Mouse (Mus musculus) liver, embryonic 14.5 days (tissue): ENCODE results near the gene Pcsk4. TPM values are rescaled to one million over a fixed set of nuclear protein-coding genes. Genes with fewer than 3 reads are reported as not detected.

Experiments used
- ATAC-seq: fragments of 200-750 bp; cut with Nextera tagmentation; 2 replicates; pipeline ENCODE4 v1.8.0; 2017; ENCODE audit warnings: moderate number of reproducible peaks, mild to moderate bottlenecking, moderate library complexity; ENCODE audit not compliant: insufficient read depth
- DNase-seq, 3 experiments: peaks; one replicate each; pipeline ENCODE4 v3.0.0-alpha.2; 2012 to 2013; ENCODE audit warnings: low read depth in 3 of 3, low spot score in 3 of 3
- H3K27ac ChIP-seq: fragments of 300-500 bp; sonication (generic); 2 replicates; pipeline ENCODE4 v1.5.1; 2014; ENCODE audit warnings: moderate library complexity, mild to moderate bottlenecking, control low read depth, inconsistent platforms
- H3K27me3 ChIP-seq: fragments of 300-500 bp; sonication (generic); 2 replicates; pipeline ENCODE4 v1.6.1; 2014; ENCODE audit warnings: mild to moderate bottlenecking, low read length, moderate library complexity; ENCODE audit not compliant: control insufficient read depth, insufficient read depth
- H3K36me3 ChIP-seq: fragments of 300-500 bp; sonication (generic); replicated peaks from 2 replicates; pipeline ENCODE4 v1.6.1; 2014; ENCODE audit warnings: low read depth; ENCODE audit not compliant: control insufficient read depth, insufficient read depth
- H3K4me1 ChIP-seq, 2 experiments: fragments of 200-500 bp in 1 of 2; fragments of 300-500 bp in 1 of 2; sonication (generic) in 1 of 2; replicated peaks; 2 replicates each; pipeline ENCODE4 v1.6.1; 2012 to 2014; ENCODE audit warnings: antibody characterized with exemption in 1 of 2, inconsistent platforms in 1 of 2, low read length in 1 of 2; ENCODE audit not compliant: control insufficient read depth in 2 of 2, insufficient read depth in 2 of 2
- H3K4me2 ChIP-seq: fragments of 300-500 bp; sonication (generic); 2 replicates; pipeline ENCODE4 v1.6.1; 2014; ENCODE audit warnings: low read depth, mild to moderate bottlenecking, control low read depth, moderate library complexity
- H3K4me3 ChIP-seq, 2 experiments: fragments of 200-500 bp in 1 of 2; fragments of 300-500 bp in 1 of 2; sonication (generic) in 1 of 2; 2 replicates each; pipeline ENCODE4 v1.5.1; 2012 to 2014; ENCODE audit warnings: low read depth in 2 of 2, low read length in 2 of 2, mild to moderate bottlenecking in 2 of 2, control low read depth in 1 of 2, inconsistent platforms in 1 of 2, moderate library complexity in 1 of 2; ENCODE audit not compliant: insufficient read depth in 1 of 2
- H3K9ac ChIP-seq: fragments of 300-500 bp; sonication (generic); replicated peaks from 2 replicates; pipeline ENCODE4 v1.6.1; 2014; ENCODE audit warnings: mild to moderate bottlenecking, control low read depth, moderate library complexity
- H3K9me3 ChIP-seq: fragments of 300-500 bp; sonication (generic); 2 replicates; pipeline ENCODE4 v1.6.1; 2016; ENCODE audit warnings: low read length, mixed read lengths; ENCODE audit not compliant: control insufficient read depth
- CTCF ChIP-seq: IDR thresholded peaks from 2 replicates; pipeline ENCODE4 v1.5.1; 2016; ENCODE audit warnings: antibody characterized with exemption, low read depth, control low read depth
- EP300 ChIP-seq: IDR thresholded peaks from 2 replicates; pipeline ENCODE4 v1.6.1; 2016; ENCODE audit warnings: antibody characterized with exemption, low read depth
- WGBS: fragments of 180-500 bp; shearing (Covaris S2); extraction: QIAGEN DNeasy Blood & Tissue Kit; methylation state at CpG from one replicate; pipeline ENCODE4 v1.1.7; 2014; ENCODE audit not compliant: insufficient replicate concordance; 5-methylcytosine and 5-hydroxymethylcytosine counted together
- polyA plus RNA-seq, 2 experiments: library from polyadenylated mRNA; depleted of rRNA in 1 of 2; stranded (reverse) in 1 of 2; unstranded in 1 of 2; fragments of >200 nt; fragmentation: Nextera tagmentation in 1 of 2; extraction: Ambion mirVana in 1 of 2; gene quantifications; 2 replicates each; pipeline versions ENCODE4 v1.2.1 to v1.2.3; 2012 to 2014

Pcsk4 gene
- polyA plus RNA-seq, 2 experiments: 3.2 to 6.6 TPM

GRCm38 (mm10) chr10:80295618-80296425 lies 33.5 kb downstream of the Pcsk4 start, which contains the start of gene Apc2:
TSS of gene Apc2 (plus strand) at chr10:80295977.
- Histone ChIP-seq H3K36me3 (peaks cover 16% of the 10 kb centered on the region), H3K9ac (no peak within 1 kb of the TSS), H3K27me3 (peaks cover 40% of the 10 kb centered on the region), H3K9me3 (no peaks in the 10 kb centered on the region), H3K27ac (no peak within 1 kb of the TSS), H3K4me2 (peak within 1 kb of the TSS; percentile 43), H3K4me1 (peaks cover 9 to 19% of the 10 kb centered on the region in 2 experiments), H3K4me3 (peak within 1 kb of the TSS; percentile 20 to 26; a peak in 3 of 4 replicates)
- ATAC-seq (peak; percentile 54), DNase-seq (peak; percentile 51 to 64 (median 55))
- 5% methylated on average over 26 of the region's 26 CpGs for WGBS
- TF ChIP-seq CTCF: peak; percentile 86
- TF ChIP-seq EP300: no peak

DNA sequence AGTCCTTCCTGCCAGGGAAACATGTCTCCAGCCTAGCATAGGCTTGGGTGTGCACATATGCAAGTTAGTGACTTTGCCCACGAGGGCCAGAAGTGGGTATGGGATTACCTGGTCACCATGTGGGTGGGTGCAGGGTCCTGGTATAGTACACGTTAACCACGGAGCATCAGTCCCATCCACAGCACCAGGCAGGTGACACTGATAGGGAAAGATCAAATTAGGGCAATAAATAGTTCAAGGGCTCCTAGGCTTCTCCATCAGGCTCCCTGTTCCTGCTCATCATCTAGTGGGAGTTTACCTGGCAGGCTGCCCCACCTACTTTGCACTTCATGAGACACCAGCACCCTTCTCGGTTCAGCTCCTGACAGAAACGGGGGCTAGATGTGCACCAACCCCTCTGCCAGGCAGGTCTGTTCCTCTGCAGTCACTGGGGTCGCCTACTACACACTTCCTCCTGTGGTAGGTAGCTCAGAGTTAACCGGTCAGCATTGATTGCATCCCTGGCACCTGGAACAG lies 34.5 kb downstream of the Pcsk4 start:
- no peaks in the 10 kb centered on the region for H3K9me3 ChIP-seq
- DNase-seq: no peak
- H3K9ac ChIP-seq: no peak overlapping the region
- no peak for ATAC-seq
- no peak overlapping the region; the same call in 1 of the 2 replicates for H3K4me2 ChIP-seq
- H3K4me3 ChIP-seq: no peak overlapping the region
- peaks cover 30% of the 10 kb centered on the region for H3K27me3 ChIP-seq
- peaks cover 16% of the 10 kb centered on the region for H3K36me3 ChIP-seq
- WGBS: 36% methylated on average over 7 of the region's 7 CpGs
- TF ChIP-seq EP300 (no peak), CTCF (no peak)
- peaks cover 9 to 19% of the 10 kb centered on the region in 2 experiments for H3K4me1 ChIP-seq
- no peak overlapping the region for H3K27ac ChIP-seq

DNA sequence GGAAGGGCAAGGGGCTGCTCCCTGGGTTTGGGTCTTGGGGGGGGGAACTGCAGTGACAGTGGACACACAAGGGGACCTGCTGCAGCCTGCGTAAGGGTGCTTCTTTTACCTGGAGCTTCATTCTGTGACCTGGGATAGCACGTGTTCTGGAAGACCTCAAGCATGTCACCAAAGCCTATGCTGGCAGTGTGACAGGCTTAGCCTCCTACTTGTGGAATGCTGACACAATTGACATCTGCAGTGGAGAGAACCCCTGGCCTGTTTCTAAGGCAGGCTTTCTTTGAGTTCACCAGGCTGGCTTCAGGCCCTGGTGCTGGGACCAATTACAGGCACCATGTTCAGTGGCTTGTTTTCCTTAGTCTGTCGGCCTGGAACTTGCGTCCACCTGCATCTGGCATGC lies 35.0 kb downstream of the Pcsk4 start:
- Histone ChIP-seq H3K36me3 (peaks cover 16% of the 10 kb centered on the region), H3K27me3 (peaks cover 25% of the 10 kb centered on the region), H3K27ac (no peak overlapping the region), H3K9me3 (no peaks in the 10 kb centered on the region), H3K9ac (no peak overlapping the region), H3K4me2 (no peak overlapping the region), H3K4me1 (peaks cover 9 to 19% of the 10 kb centered on the region in 2 experiments), H3K4me3 (no peak overlapping the region)
- DNase-seq: no peak
- no peak for TF ChIP-seq CTCF
- no peak for TF ChIP-seq EP300
- WGBS: 84% methylated on average over 4 of the region's 4 CpGs
- no peak for ATAC-seq

DNA sequence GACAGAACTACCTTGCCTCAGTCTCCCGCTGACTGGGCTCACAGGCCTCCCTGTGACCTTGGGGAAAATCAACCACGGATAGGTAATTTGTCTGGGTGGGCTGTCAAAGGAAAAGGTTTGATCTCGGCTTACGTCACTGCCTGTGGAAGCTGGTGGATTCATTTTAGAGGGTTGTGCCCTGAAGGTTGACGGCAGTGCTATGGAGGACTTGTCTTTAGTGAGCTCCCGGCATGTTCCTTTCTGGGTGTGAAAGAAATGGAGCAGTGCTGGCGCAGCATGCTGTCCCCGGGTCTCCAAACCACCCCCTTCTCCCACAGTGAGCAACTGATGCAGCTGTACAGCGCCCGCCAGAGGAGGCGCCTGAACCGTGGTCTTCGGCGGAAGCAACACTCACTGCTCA lies 36.0 kb downstream of the Pcsk4 start:
- peak overlapping the region; percentile 84 for H3K4me2 ChIP-seq
- H3K27ac ChIP-seq: peak overlapping the region; percentile 79
- 9% methylated on average over 14 of the region's 14 CpGs for WGBS
- H3K36me3 ChIP-seq: peaks cover 16% of the 10 kb centered on the region
- peaks cover 9 to 19% of the 10 kb centered on the region in 2 experiments for H3K4me1 ChIP-seq
- peaks cover 15% of the 10 kb centered on the region for H3K27me3 ChIP-seq
- peak overlapping the region; percentile 99 for H3K9ac ChIP-seq
- no peak for ATAC-seq
- H3K4me3 ChIP-seq: peak overlapping the region; percentile 87 to 91
- no peak for DNase-seq
- TF ChIP-seq CTCF: peak; percentile 30; the same call in 1 of the 2 replicates
- no peak for TF ChIP-seq EP300
- no peaks in the 10 kb centered on the region for H3K9me3 ChIP-seq
